Mouse (Mus musculus) heart, adult 9 months (tissue): ENCODE measurements around the gene Panx2.

Experiments
- DNase-seq, 2 experiments: peaks; one replicate each; pipeline ENCODE4 v3.0.0; 2022; ENCODE audit warnings: low spot score in 2 of 2

Gene Panx2

GRCm38 (mm10) chr15:89074613-89075477, 15.3 kb downstream of the Panx2 start, which contains the start of gene Trabd:
TSS of gene Trabd (plus strand) at chr15:89075124.
- DNase-seq: peak in 1 of 2 experiments; percentile 48

GRCm38 (mm10) chr15:89075478-89076147, 16.1 kb downstream of the Panx2 start:
- DNase-seq: peak; percentile 90 to 91

- peak; percentile 42 to 55 for DNase-seq
Observed at GRCm38 (mm10) chr15:89076156-89076731, 16.7 kb downstream of the Panx2 start.

- DNase-seq: peak; percentile 43 to 60
Observed at GRCm38 (mm10) chr15:89078208-89078836, 18.8 kb downstream of the Panx2 start.

- no peak for DNase-seq
Observed at GRCm38 (mm10) chr15:89083906-89084305, 24.4 kb downstream of the Panx2 start.

- DNase-seq: no peak
Observed at GRCm38 (mm10) chr15:89084826-89085225, 25.3 kb downstream of the Panx2 start.

GRCm38 (mm10) chr15:89088607-89089247, 29.2 kb downstream of the Panx2 start, which contains the start of gene Selenoo:
TSS of gene Selenoo (plus strand) at chr15:89089084.
- peak; percentile 90 to 93 for DNase-seq

- DNase-seq: no peak
Observed at GRCm38 (mm10) chr15:89089248-89090051, 29.9 kb downstream of the Panx2 start.

GRCm38 (mm10) chr15:89090662-89091061, 31.1 kb downstream of the Panx2 start:
- no peak for DNase-seq

- no peak for DNase-seq
Observed at GRCm38 (mm10) chr15:89092181-89092580, 32.6 kb downstream of the Panx2 start.

GRCm38 (mm10) chr15:89097450-89097849, 37.9 kb downstream of the Panx2 start:
- DNase-seq: no peak

GRCm38 (mm10) chr15:89098616-89099015, 39.1 kb downstream of the Panx2 start:
- DNase-seq: no peak

- no peak for DNase-seq
Observed at GRCm38 (mm10) chr15:89100823-89101222, 41.3 kb downstream of the Panx2 start.

- no peak for DNase-seq
Observed at GRCm38 (mm10) chr15:89102646-89103045, 43.1 kb downstream of the Panx2 start.

GRCm38 (mm10) chr15:89103921-89104320, 44.4 kb downstream of the Panx2 start:
- no peak for DNase-seq

- DNase-seq: no peak
Observed at GRCm38 (mm10) chr15:89104425-89104824, 44.9 kb downstream of the Panx2 start.

- DNase-seq: no peak
Observed at GRCm38 (mm10) chr15:89106073-89106472, 46.5 kb downstream of the Panx2 start.

GRCm38 (mm10) chr15:89106976-89107375, 47.4 kb downstream of the Panx2 start:
- no peak for DNase-seq

- DNase-seq: no peak
Observed at GRCm38 (mm10) chr15:89110147-89110546, 50.6 kb downstream of the Panx2 start.

- no peak for DNase-seq
Observed at GRCm38 (mm10) chr15:89118007-89118406, 58.5 kb downstream of the Panx2 start.
